Mouse (Mus musculus): ENCODE results near the gene Zbed4. TPM values are rescaled to one million over a fixed set of nuclear protein-coding genes. Genes with fewer than 3 reads are reported as not detected.

Zbed4 gene
- polyA plus RNA-seq, 1 experiment from 2014 or later, result 43.6 TPM

DNA sequence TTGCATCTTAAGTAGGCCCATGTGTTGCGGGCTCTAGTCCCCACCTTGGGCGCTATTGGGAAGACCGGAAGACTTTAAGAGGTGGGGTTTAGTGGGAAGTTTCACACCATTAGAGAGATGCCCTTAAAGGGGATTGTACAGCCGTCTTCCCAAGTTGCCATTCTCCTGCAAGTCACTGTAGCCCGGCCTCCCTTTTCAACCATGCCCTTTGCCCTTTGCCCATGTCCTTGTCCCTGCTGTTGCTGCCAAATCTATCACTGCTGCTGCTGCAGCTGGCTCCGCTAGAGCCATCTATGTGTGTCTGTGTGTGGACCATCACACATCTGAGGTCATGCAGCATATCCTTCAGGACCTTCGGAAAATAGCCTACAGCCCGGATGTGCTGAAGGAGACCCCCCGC lies 81.1 kb downstream of the Zbed4 start:
- Histone ChIP-seq H3K36me3 (replicated peaks) (peaks cover 3% of the 10 kb centered on the region; the same call in 1 of the 2 replicates), H3K4me2 (no peak overlapping the region), H3K4me1 (peaks cover 6% of the 10 kb centered on the region), H3K27ac (no peak overlapping the region), H3K27me3 (no peaks in the 10 kb centered on the region), H3K9me3 (no peaks in the 10 kb centered on the region), H3K9ac (no peak overlapping the region), H3K4me3 (replicated peaks) (no peak overlapping the region)
- ATAC-seq (ENCODE audit: low FRiP score), result no peak
- WGBS, result 88% methylated on average over 9 of the region's 9 CpGs

Other genes with a start within 250 kb of the Zbed4 start
- gene Zdhhc25, start 151.4 kb upstream of the Zbed4 start, polyA plus RNA-seq (2016; fragmentation: Nextera tagmentation; extraction: Ambion mirVana), result not detected in 2 replicates
- gene Brd1, start 17.4 kb upstream of the Zbed4 start, polyA plus RNA-seq (2016; fragmentation: Nextera tagmentation; extraction: Ambion mirVana), result 30.0 and 31.8 TPM in 2 replicates
- 8.3 and 8.9 TPM in 2 replicates for gene Alg12, start 67.7 kb downstream of the Zbed4 start, polyA plus RNA-seq (2016; fragmentation: Nextera tagmentation; extraction: Ambion mirVana)
- gene Creld2, start 68.0 kb downstream of the Zbed4 start, polyA plus RNA-seq (2016; fragmentation: Nextera tagmentation; extraction: Ambion mirVana), result 63.1 and 64.3 TPM in 2 replicates
- gene Pim3, start 110.5 kb downstream of the Zbed4 start, polyA plus RNA-seq (2016; fragmentation: Nextera tagmentation; extraction: Ambion mirVana), result 46.0 and 49.4 TPM in 2 replicates
- gene Ttll8, start 202.8 kb downstream of the Zbed4 start, polyA plus RNA-seq (2016; fragmentation: Nextera tagmentation; extraction: Ambion mirVana), result 0.14 and 0.17 TPM in 2 replicates
- 15.5 and 16.3 TPM in 2 replicates for gene Mlc1, start 227.3 kb downstream of the Zbed4 start, polyA plus RNA-seq (2016; fragmentation: Nextera tagmentation; extraction: Ambion mirVana)
- not detected in 2 replicates for gene Mov10l1, start 231.2 kb downstream of the Zbed4 start, polyA plus RNA-seq (2016; fragmentation: Nextera tagmentation; extraction: Ambion mirVana)

Measured in forebrain, embryonic 12.5 days (tissue).